Mouse (Mus musculus) CH12.LX (cell line): ENCODE data around the gene Scly. TPM values are rescaled to one million over a fixed set of nuclear protein-coding genes. Genes with fewer than 3 reads are reported as not detected.

Source experiments
- DNase-seq: peaks from one replicate; pipeline ENCODE4 v3.0.0-alpha.2; 2013; ENCODE audit errors: extremely low read depth
- H3K27ac ChIP-seq: 2 replicates; pipeline ENCODE4 v1.5.1; 2012; ENCODE audit warnings: low read depth, mild to moderate bottlenecking, control low read depth, moderate library complexity; ENCODE audit not compliant: insufficient read depth
- H3K27me3 ChIP-seq: replicated peaks from 2 replicates; pipeline ENCODE3; 2012; ENCODE audit warnings: inconsistent platforms
- H3K36me3 ChIP-seq, 2 experiments: replicated peaks in 1 of 2; 2 replicates each; pipeline versions ENCODE3 to v1.6.1; 2012; ENCODE audit warnings: inconsistent platforms in 1 of 2, low read length in 1 of 2, mild to moderate bottlenecking in 1 of 2, mixed read lengths in 1 of 2, moderate library complexity in 1 of 2; ENCODE audit not compliant: control insufficient read depth in 1 of 2, insufficient read depth in 1 of 2
- H3K4me1 ChIP-seq, 2 experiments: 2 replicates each; pipeline ENCODE4 v1.6.1; 2012; ENCODE audit warnings: inconsistent platforms in 1 of 2, moderate library complexity in 1 of 2; ENCODE audit not compliant: insufficient read depth in 2 of 2, control insufficient read depth in 1 of 2
- H3K4me2 ChIP-seq: 2 replicates; pipeline ENCODE4 v1.6.1; 2012; ENCODE audit warnings: low read depth, mild to moderate bottlenecking, control low read depth; ENCODE audit not compliant: poor library complexity, insufficient read depth, severe bottlenecking
- H3K4me3 ChIP-seq, 3 experiments: fragments of 150-350 bp in 1 of 3; sonication (generic) in 1 of 3; replicated peaks in 1 of 3; 2 replicates each; pipeline versions ENCODE3 to v1.5.1; 2011 to 2012; ENCODE audit warnings: low read depth in 2 of 3, low read length in 2 of 3, mild to moderate bottlenecking in 2 of 3, moderate library complexity in 2 of 3, control low read depth in 1 of 3, improper control_type of control experiment in 1 of 3, inconsistent platforms in 1 of 3, mixed read lengths in 1 of 3; ENCODE audit not compliant: poor library complexity in 1 of 3
- H3K79me2 ChIP-seq: replicated peaks from 2 replicates; pipeline ENCODE4 v1.6.1; 2012; ENCODE audit warnings: mild to moderate bottlenecking, moderate library complexity; ENCODE audit not compliant: control insufficient read depth, poor library complexity, insufficient read depth, severe bottlenecking; ENCODE audit errors: extremely low read depth
- H3K9ac ChIP-seq: 2 replicates; pipeline ENCODE4 v1.6.1; 2012; ENCODE audit warnings: low read depth, mild to moderate bottlenecking, control low read depth, moderate library complexity; ENCODE audit not compliant: insufficient read depth
- H3K9me3 ChIP-seq: replicated peaks from 2 replicates; pipeline ENCODE3; 2012; ENCODE audit warnings: low read length, inconsistent platforms, mixed read lengths
- E2F4 ChIP-seq: IDR thresholded peaks from 2 replicates; pipeline ENCODE4 v1.6.1; 2011; ENCODE audit warnings: low read depth, low read length, improper control_type of control experiment; ENCODE audit not compliant: insufficient replicate concordance
- ELF1 ChIP-seq: IDR thresholded peaks from 2 replicates; pipeline ENCODE4 v1.6.1; 2014; ENCODE audit warnings: low read depth, mild to moderate bottlenecking, inconsistent platforms, low read length, improper control_type of control experiment
- ETS1 ChIP-seq: conservative IDR thresholded peaks from 2 replicates; pipeline ENCODE4 v1.6.1; 2012; ENCODE audit warnings: low read depth, mild to moderate bottlenecking, inconsistent platforms, low read length, improper control_type of control experiment, moderate library complexity
- GABPA ChIP-seq: IDR thresholded peaks from 2 replicates; pipeline ENCODE4 v1.6.1; 2012; ENCODE audit warnings: low read depth, low read length, improper control_type of control experiment, inconsistent platforms; ENCODE audit not compliant: insufficient replicate concordance
- HCFC1 ChIP-seq: IDR thresholded peaks from 2 replicates; pipeline ENCODE4 v1.6.1; 2012; ENCODE audit warnings: low read depth, mild to moderate bottlenecking, inconsistent platforms, low read length, improper control_type of control experiment
- IRF4 ChIP-seq: IDR thresholded peaks from 2 replicates; pipeline ENCODE4 v1.6.1; 2014; ENCODE audit warnings: low read depth, mild to moderate bottlenecking, inconsistent platforms, low read length, improper control_type of control experiment
- JUN ChIP-seq: IDR thresholded peaks from 2 replicates; pipeline ENCODE4 v1.6.1; 2011; ENCODE audit warnings: low read depth, mild to moderate bottlenecking, low read length, improper control_type of control experiment, moderate library complexity; ENCODE audit not compliant: insufficient read depth
- JUND ChIP-seq: conservative IDR thresholded peaks from 2 replicates; pipeline ENCODE4 v1.6.1; 2011; ENCODE audit warnings: low read depth, low read length, improper control_type of control experiment
- KAT2A ChIP-seq: IDR thresholded peaks from 2 replicates; pipeline ENCODE4 v1.6.1; 2012; ENCODE audit warnings: low read length, improper control_type of control experiment, inconsistent platforms; ENCODE audit not compliant: insufficient replicate concordance
- MAFK ChIP-seq: IDR thresholded peaks from 2 replicates; pipeline ENCODE4 v1.6.1; 2011; ENCODE audit warnings: low read length, improper control_type of control experiment; ENCODE audit not compliant: insufficient replicate concordance
- MAX ChIP-seq: IDR thresholded peaks from 2 replicates; pipeline ENCODE4 v1.6.1; 2011; ENCODE audit warnings: low read length, improper control_type of control experiment
- MEF2A ChIP-seq: IDR thresholded peaks from 2 replicates; pipeline ENCODE4 v1.6.1; 2014; ENCODE audit warnings: low read depth, mild to moderate bottlenecking, inconsistent platforms, low read length, improper control_type of control experiment, borderline replicate concordance
- MXI1 ChIP-seq: IDR thresholded peaks from 2 replicates; pipeline ENCODE4 v1.6.1; 2011; ENCODE audit warnings: mild to moderate bottlenecking, low read depth, low read length, improper control_type of control experiment
- MYC ChIP-seq: IDR thresholded peaks from 2 replicates; pipeline ENCODE4 v1.6.1; 2011; ENCODE audit warnings: low read depth, mild to moderate bottlenecking, improper control_type of control experiment, low read length
- POLR2A ChIP-seq: IDR thresholded peaks from 2 replicates; pipeline ENCODE4 v1.6.1; 2011; ENCODE audit warnings: low read depth, mild to moderate bottlenecking, improper control_type of control experiment, low read length
- POLR2AphosphoS2 ChIP-seq: IDR thresholded peaks from 2 replicates; pipeline ENCODE4 v1.6.1; 2011; ENCODE audit warnings: low read depth, low read length, improper control_type of control experiment
- RAD21 ChIP-seq: IDR thresholded peaks from 2 replicates; pipeline ENCODE4 v1.6.1; 2011; ENCODE audit warnings: low read depth, mild to moderate bottlenecking, low read length, improper control_type of control experiment, moderate library complexity
- RCOR1 ChIP-seq: conservative IDR thresholded peaks from 2 replicates; pipeline ENCODE4 v1.6.1; 2012; ENCODE audit warnings: low read depth, mild to moderate bottlenecking, inconsistent platforms, low read length, improper control_type of control experiment
- SIN3A ChIP-seq: IDR thresholded peaks from 2 replicates; pipeline ENCODE4 v1.6.1; 2012; ENCODE audit warnings: low read length, improper control_type of control experiment, inconsistent platforms
- TBP ChIP-seq: conservative IDR thresholded peaks from 2 replicates; pipeline ENCODE4 v1.6.1; 2011; ENCODE audit warnings: low read depth, low read length, improper control_type of control experiment
- TCF12 ChIP-seq: IDR thresholded peaks from 2 replicates; pipeline ENCODE4 v1.6.1; 2014; ENCODE audit warnings: low read depth, mild to moderate bottlenecking, inconsistent platforms, low read length, improper control_type of control experiment
- USF2 ChIP-seq: conservative IDR thresholded peaks from 2 replicates; pipeline ENCODE4 v1.6.1; 2011; ENCODE audit warnings: low read depth, low read length, improper control_type of control experiment
- ZNF384 ChIP-seq: IDR thresholded peaks from 2 replicates; pipeline ENCODE4 v1.6.1; 2012; ENCODE audit warnings: low read depth, low read length, improper control_type of control experiment, inconsistent platforms
- dilution Hi-C: fragments of 300-500 bp; cut with MboI; formaldehyde crosslinking; loops from 2 replicates; pipeline ENCODE4 v1.14.3; 2020; ENCODE audit warnings: low sequenced_read_pairs; ENCODE audit not compliant: extremely low pct_unique_long_range_greater_than_20kb, extremely low pct_ligation_motif_present
- in situ Hi-C: fragments of 300-500 bp; cut with MboI; formaldehyde crosslinking; loops from 3 replicates; pipeline ENCODE4 v1.14.3; 2019; ENCODE audit warnings: low sequenced_read_pairs, low pct_ligation_motif_present, low pct_unique_long_range_greater_than_20kb, mixed read lengths
- polyA plus RNA-seq: library from polyadenylated mRNA; unstranded; fragments of >175 nt; gene quantifications from 2 replicates; pipeline ENCODE4 v1.2.1, GENCODE M21; 2012; ENCODE audit warnings: low read depth; ENCODE audit not compliant: insufficient read length
- total RNA-seq, 2 experiments: library from RNA; depleted of rRNA; stranded (reverse); fragments of 300-350 nt in 1 of 2; fragments of >200 nt in 1 of 2; gene quantifications; 2 replicates each; pipeline ENCODE4 v1.2.3; 2012 to 2014

Scly gene
- total and polyA plus RNA-seq, 3 experiments, result 15.8 to 71.2 (median 25.6) TPM

- Histone ChIP-seq H3K4me3 (no peak overlapping the region), H3K9me3 (no peaks in the 10 kb centered on the region), H3K4me1 (peaks cover 5 to 18% of the 10 kb centered on the region in 2 experiments), H3K36me3 (no peaks in the 10 kb centered on the region), H3K27ac (no peak overlapping the region), H3K9ac (no peak overlapping the region), H3K27me3 (peaks cover 4% of the 10 kb centered on the region), H3K4me2 (no peak overlapping the region), H3K79me2 (no peaks in the 10 kb centered on the region)
- DNase-seq, result no peak
- TF ChIP-seq GABPA, result no peak
- TF ChIP-seq ELF1, result no peak
- no peak for TF ChIP-seq MYC
- no peak for TF ChIP-seq SIN3A
- dilution Hi-C loops (no loop called here), in situ Hi-C loops (no loop called here)
Observed at GRCm38 (mm10) chr1:91356105-91356504, 58.0 kb downstream of the Scly start.

DNA sequence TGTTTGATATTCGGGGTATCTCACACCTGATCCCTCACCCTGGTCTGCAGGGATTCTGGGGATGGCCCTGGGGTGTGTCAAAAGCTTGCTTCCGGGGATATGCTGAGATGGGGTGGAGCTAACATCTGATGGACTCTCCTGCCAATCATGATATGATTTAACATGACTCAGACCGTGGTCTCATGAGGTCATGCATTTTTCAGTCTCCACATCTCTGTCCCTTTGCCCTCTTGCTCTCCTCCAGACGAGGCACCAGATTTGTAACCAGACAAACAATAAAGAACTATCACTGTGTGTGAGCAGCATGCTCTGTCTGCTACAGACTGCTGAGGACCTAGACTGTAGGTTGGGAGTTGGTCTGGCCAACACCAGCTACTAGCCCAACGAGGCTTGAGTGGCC lies 64.0 kb downstream of the Scly start:
- Histone ChIP-seq H3K36me3 (no peaks in the 10 kb centered on the region), H3K4me2 (no peak overlapping the region), H3K4me3 (no peak overlapping the region), H3K79me2 (no peaks in the 10 kb centered on the region), H3K27ac (no peak overlapping the region), H3K9ac (no peak overlapping the region), H3K9me3 (peaks cover 13% of the 10 kb centered on the region), H3K4me1 (peaks cover under 1 to 5% of the 10 kb centered on the region in 2 experiments; a peak in 2 of 4 replicates), H3K27me3 (peaks cover 4% of the 10 kb centered on the region)
- in situ Hi-C loops, result no loop called here
- TF ChIP-seq JUN (no peak), ETS1 (no peak), MEF2A (no peak), JUND (no peak), E2F4 (no peak), MXI1 (no peak), KAT2A (no peak), POLR2A (no peak), RAD21 (no peak), IRF4 (no peak), USF2 (no peak), MAX (no peak), TCF12 (no peak), TBP (no peak), MAFK (no peak), ZNF384 (no peak), RCOR1 (no peak), SIN3A (no peak), HCFC1 (no peak), POLR2AphosphoS2 (no peak)
- dilution Hi-C loops, result no loop called here
- DNase-seq, result no peak
